Mouse (Mus musculus) midbrain, embryonic 11.5 days (tissue): ENCODE results near the gene Calcoco1. TPM values are rescaled to one million over a fixed set of nuclear protein-coding genes. Genes with fewer than 3 reads are reported as not detected.

Experiments used
- ATAC-seq: fragments of 200-750 bp; cut with Nextera tagmentation; 2 replicates; pipeline ENCODE4 v1.8.0; 2017; ENCODE audit warnings: moderate TSS enrichment, moderate library complexity; ENCODE audit not compliant: low FRiP score
- DNase-seq: peaks from one replicate; pipeline ENCODE4 v3.0.0; 2015; ENCODE audit warnings: low spot score; ENCODE audit errors: missing footprints
- H3K27ac ChIP-seq: fragments of 300-500 bp; sonication (generic); 2 replicates; pipeline ENCODE4 v1.5.1; 2014; ENCODE audit warnings: low read depth, low read length
- H3K27me3 ChIP-seq: fragments of 300-500 bp; sonication (generic); 2 replicates; pipeline ENCODE4 v1.6.1; 2014; ENCODE audit warnings: mild to moderate bottlenecking, low read length, moderate library complexity, mixed read lengths; ENCODE audit not compliant: control insufficient read depth, insufficient read depth
- H3K36me3 ChIP-seq: fragments of 300-500 bp; sonication (generic); 2 replicates; pipeline ENCODE4 v1.6.1; 2014; ENCODE audit warnings: mild to moderate bottlenecking, low read length, moderate library complexity, mixed read lengths; ENCODE audit not compliant: control insufficient read depth, insufficient read depth
- H3K4me1 ChIP-seq: fragments of 300-500 bp; sonication (generic); 2 replicates; pipeline ENCODE4 v1.6.1; 2014; ENCODE audit warnings: low read length; ENCODE audit not compliant: control insufficient read depth, insufficient read depth
- H3K4me2 ChIP-seq: fragments of 300-500 bp; sonication (generic); 2 replicates; pipeline ENCODE4 v1.6.1; 2014; ENCODE audit warnings: mild to moderate bottlenecking, moderate library complexity
- H3K4me3 ChIP-seq: fragments of 300-500 bp; sonication (generic); 2 replicates; pipeline ENCODE4 v1.5.1; 2014; ENCODE audit warnings: low read depth, low read length
- H3K9ac ChIP-seq: fragments of 300-500 bp; sonication (generic); 2 replicates; pipeline ENCODE4 v1.6.1; 2014; ENCODE audit warnings: low read length
- H3K9me3 ChIP-seq: fragments of 300-500 bp; sonication (generic); 2 replicates; pipeline ENCODE4 v1.6.1; 2016; ENCODE audit warnings: low read length; ENCODE audit not compliant: control insufficient read depth
- WGBS: fragments of 180-500 bp; shearing (Covaris S2); extraction: QIAGEN DNeasy Blood & Tissue Kit; methylation state at CpG from one replicate; pipeline ENCODE4 v1.1.7; 2014; 5-methylcytosine and 5-hydroxymethylcytosine counted together
- polyA plus RNA-seq: library from polyadenylated mRNA; unstranded; fragments of >200 nt; fragmentation: Nextera tagmentation; extraction: Ambion mirVana; gene quantifications from 2 replicates; pipeline ENCODE4 v1.2.1, GENCODE M21; 2014

Gene Calcoco1
- polyA plus RNA-seq, 1 experiment from 2014 or later: 27.5 TPM

GRCm38 (mm10) chr15:102692321-102692804 lies 29.6 kb downstream of the Calcoco1 start:
- Histone ChIP-seq H3K4me2 (peak overlapping the region; percentile 59), H3K4me3 (peak overlapping the region; percentile 32), H3K27ac (peak overlapping the region; percentile 36), H3K9me3 (no peaks in the 10 kb centered on the region), H3K9ac (peak overlapping the region; percentile 42), H3K4me1 (peaks cover 20% of the 10 kb centered on the region), H3K27me3 (peaks cover 61% of the 10 kb centered on the region), H3K36me3 (no peaks in the 10 kb centered on the region)
- under 1% methylated on average over 26 of the region's 26 CpGs for WGBS
- peak; percentile 94 for DNase-seq
- ATAC-seq: peak; percentile 66

DNA sequence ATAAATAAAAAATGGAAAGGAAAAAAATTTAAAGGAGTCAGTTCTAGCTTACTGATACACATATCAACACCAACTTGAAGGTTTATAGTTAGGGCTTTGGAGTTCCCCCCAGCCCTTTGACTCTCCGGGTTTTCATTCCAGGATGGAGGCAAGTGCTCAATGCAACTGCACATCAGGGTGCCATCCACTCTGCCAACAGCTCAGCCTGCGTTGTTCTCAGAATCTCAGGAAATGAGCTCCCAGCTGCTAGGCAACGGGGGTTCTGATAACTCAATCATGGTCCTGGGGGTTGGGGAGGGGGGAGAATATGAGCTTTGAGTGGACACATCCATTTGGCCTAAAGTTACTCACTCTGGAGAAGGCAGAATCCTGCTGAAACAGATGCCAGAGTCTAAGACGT lies 36.2 kb downstream of the Calcoco1 start:
- Histone ChIP-seq H3K36me3 (no peaks in the 10 kb centered on the region), H3K27ac (no peak overlapping the region), H3K9me3 (no peaks in the 10 kb centered on the region), H3K4me3 (no peak overlapping the region), H3K4me1 (peaks cover 4% of the 10 kb centered on the region), H3K4me2 (no peak overlapping the region), H3K27me3 (peaks cover 6% of the 10 kb centered on the region; the same call in 1 of the 2 replicates), H3K9ac (no peak overlapping the region)
- ATAC-seq (no peak), DNase-seq (no peak)
- 10% methylated on average over 4 of the region's 4 CpGs for WGBS

- H3K27ac ChIP-seq: no peak overlapping the region
- DNase-seq (peak; percentile 93), ATAC-seq (peak; percentile 42; the same call in 1 of the 2 replicates)
- H3K36me3 ChIP-seq: no peaks in the 10 kb centered on the region
- H3K27me3 ChIP-seq: no peaks in the 10 kb centered on the region; the same call in 1 of the 2 replicates
- WGBS: 18% methylated on average over 1 of the region's 1 CpGs
- H3K9me3 ChIP-seq: no peaks in the 10 kb centered on the region
- no peak overlapping the region for H3K4me2 ChIP-seq
- no peak overlapping the region for H3K9ac ChIP-seq
- peaks cover 4% of the 10 kb centered on the region for H3K4me1 ChIP-seq
- H3K4me3 ChIP-seq: no peak overlapping the region
Measured at GRCm38 (mm10) chr15:102683670-102684069, 38.3 kb downstream of the Calcoco1 start.

DNA sequence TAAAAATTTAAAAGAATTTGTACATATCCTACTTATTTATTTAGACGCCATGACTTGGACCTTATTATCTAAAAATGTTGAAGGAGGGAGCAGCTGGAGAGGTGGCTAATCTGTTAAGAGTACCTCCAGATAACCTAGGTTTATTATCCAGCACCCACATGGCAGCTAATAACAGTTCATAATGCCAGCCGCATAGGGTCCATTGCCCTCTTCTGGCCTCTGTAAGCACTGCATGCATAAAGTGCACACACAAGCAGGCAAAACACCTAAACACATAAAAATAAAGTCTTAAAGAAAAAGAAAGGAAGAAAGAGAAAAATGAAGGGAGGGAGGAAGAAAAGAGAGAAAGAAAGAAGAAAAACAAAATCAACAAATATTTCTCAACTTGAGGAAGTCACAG lies 45.6 kb downstream of the Calcoco1 start:
- no peaks in the 10 kb centered on the region for H3K36me3 ChIP-seq
- no peak for ATAC-seq
- 88% methylated on average over 2 of the region's 2 CpGs for WGBS

GRCm38 (mm10) chr15:102673548-102673947 lies 48.4 kb downstream of the Calcoco1 start:
- H3K4me2 ChIP-seq: peak overlapping the region; percentile 75
- peak overlapping the region; percentile 96 for H3K27ac ChIP-seq
- peak overlapping the region; percentile 89; the same call in 1 of the 2 replicates for H3K9ac ChIP-seq
- peaks cover 22% of the 10 kb centered on the region for H3K4me1 ChIP-seq
- peak overlapping the region; percentile 5; the same call in 1 of the 2 replicates for H3K4me3 ChIP-seq
- no peaks in the 10 kb centered on the region for H3K36me3 ChIP-seq
- no peaks in the 10 kb centered on the region for H3K9me3 ChIP-seq
- peak; percentile 59 for ATAC-seq
- no peaks in the 10 kb centered on the region for H3K27me3 ChIP-seq
- 2% methylated on average over 10 of the region's 10 CpGs for WGBS
- DNase-seq: peak; percentile 93

More for the DNA sequence above, 45.6 kb downstream of the Calcoco1 start:
- Histone ChIP-seq H3K9me3 (no peaks in the 10 kb centered on the region), H3K4me1 (peaks cover 16% of the 10 kb centered on the region), H3K9ac (no peak overlapping the region), H3K27ac (no peak overlapping the region), H3K4me3 (no peak overlapping the region), H3K4me2 (no peak overlapping the region), H3K27me3 (no peaks in the 10 kb centered on the region)
- no peak for DNase-seq

- Histone ChIP-seq H3K4me1 (peaks cover 22% of the 10 kb centered on the region), H3K36me3 (no peaks in the 10 kb centered on the region), H3K9me3 (no peaks in the 10 kb centered on the region), H3K4me3 (peak within 1 kb of the TSS; percentile 32), H3K27ac (peak within 1 kb of the TSS; percentile 96), H3K9ac (peak within 1 kb of the TSS; percentile 89), H3K4me2 (peak within 1 kb of the TSS; percentile 75), H3K27me3 (no peaks in the 10 kb centered on the region)
- WGBS: 2% methylated on average over 37 of the region's 37 CpGs
- ATAC-seq (0 out of 2 replicates have a peak, but pooled peaks have one; percentile 2), DNase-seq (peak; percentile 97)
Measured at GRCm38 (mm10) chr15:102672215-102673071, 49.5 kb downstream of the Calcoco1 start, which contains the start of gene Atp5g2. Gene Atp5g2 (minus strand): TSS chr15:102672352.

GRCm38 (mm10) chr15:102671721-102672214 lies 50.2 kb downstream of the Calcoco1 start:
- H3K27ac ChIP-seq: peak overlapping the region; percentile 96
- H3K4me1 ChIP-seq: peaks cover 22% of the 10 kb centered on the region
- H3K9ac ChIP-seq: peak overlapping the region; percentile 89
- H3K9me3 ChIP-seq: no peaks in the 10 kb centered on the region
- peak overlapping the region; percentile 32 for H3K4me3 ChIP-seq
- ATAC-seq (peak; percentile 78), DNase-seq (no peak)
- H3K27me3 ChIP-seq: no peaks in the 10 kb centered on the region
- peaks cover 3% of the 10 kb centered on the region; the same call in 1 of the 2 replicates for H3K36me3 ChIP-seq
- under 1% methylated on average over 34 of the region's 34 CpGs for WGBS
- peak overlapping the region; percentile 75 for H3K4me2 ChIP-seq

GRCm38 (mm10) chr15:102670767-102671575 lies 51.0 kb downstream of the Calcoco1 start:
- Histone ChIP-seq H3K9ac (peak overlapping the region; percentile 90), H3K4me1 (peaks cover 22% of the 10 kb centered on the region)
- under 1% methylated on average over 53 of the region's 53 CpGs for WGBS

More at GRCm38 (mm10) chr15:102670767-102671575, 51.0 kb downstream of the Calcoco1 start:
- Histone ChIP-seq H3K9me3 (no peaks in the 10 kb centered on the region), H3K4me3 (peak overlapping the region; percentile 64), H3K27ac (peak overlapping the region; percentile 96), H3K4me2 (peak overlapping the region; percentile 85), H3K27me3 (no peaks in the 10 kb centered on the region), H3K36me3 (peaks cover 5% of the 10 kb centered on the region; the same call in 1 of the 2 replicates)
- peak; percentile 88 for ATAC-seq
- peak; percentile 100 for DNase-seq
